Mouse (Mus musculus): ENCODE measurements at regions not wholly inside any gene's neighbourhood (a gene's known extent, or its start where the extent isn't known, plus 50 kb on each side); places are given as distances from the start of the nearest gene placed in this dataset.

DNA sequence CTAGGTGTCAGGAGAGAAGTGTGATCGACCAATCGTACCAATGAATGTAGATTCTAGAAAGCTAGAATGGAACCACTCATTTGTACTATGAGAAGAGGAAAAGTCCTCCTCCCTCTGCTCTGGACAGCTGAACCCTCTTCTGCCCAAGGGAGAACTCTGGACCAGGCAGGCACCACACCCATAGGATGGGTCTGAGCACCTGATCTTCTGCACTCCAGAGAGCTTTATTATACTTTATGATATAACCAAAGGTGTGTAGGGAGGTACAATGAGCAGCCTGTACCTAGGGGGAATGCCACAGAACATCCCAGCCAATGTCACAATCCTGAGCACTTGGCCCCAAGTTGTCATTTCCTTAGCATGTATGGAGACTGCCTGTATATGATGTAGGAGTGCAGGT, 352.5 kb upstream of the Zmiz1 start:
- ATAC-seq (ENCODE audit: insufficient read depth, low read depth) = no peak
- no peak for TF ChIP-seq CTCF (IDR thresholded peaks at IDR 0.05; ENCODE audit: low read depth)
- TF ChIP-seq EP300 (IDR thresholded peaks at IDR 0.05; ENCODE audit: low read depth) = no peak
- no peaks in the 10 kb centered on the region for H3K9me3 ChIP-seq (replicated peaks; ENCODE audit: control insufficient read depth, low read length)
- WGBS = 94% methylated on average over 2 of the region's 2 CpGs
- peaks cover 15% of the 10 kb centered on the region for H3K4me1 ChIP-seq (ENCODE audit: control insufficient read depth, insufficient read depth)
- no peak for DNase-seq (ENCODE audit: low spot score)
- no peak overlapping the region for H3K4me3 ChIP-seq (ENCODE audit: low read depth, low read length)
- H3K36me3 ChIP-seq (replicated peaks; ENCODE audit: control insufficient read depth, insufficient read depth, low read length) = no peaks in the 10 kb centered on the region
- H3K4me2 ChIP-seq (ENCODE audit: low read depth, low read length) = no peak overlapping the region
- H3K9ac ChIP-seq (replicated peaks; ENCODE audit: low read depth, low read length) = no peak overlapping the region
- no peak overlapping the region for H3K27ac ChIP-seq (ENCODE audit: low read depth)
- H3K27me3 ChIP-seq (ENCODE audit: control insufficient read depth, insufficient read depth, low read length) = peaks cover 3% of the 10 kb centered on the region; the same call in 1 of the 2 replicates

GRCm38 (mm10) chr14:25108101-25108652, 350.8 kb upstream of the Zmiz1 start:
- no peak for DNase-seq (ENCODE audit: low spot score)
- no peaks in the 10 kb centered on the region for H3K9me3 ChIP-seq (replicated peaks; ENCODE audit: control insufficient read depth, low read length)
- no peak overlapping the region for H3K27ac ChIP-seq (ENCODE audit: low read depth)
- ATAC-seq (ENCODE audit: insufficient read depth, low read depth) = no peak
- peaks cover 15% of the 10 kb centered on the region for H3K4me1 ChIP-seq (ENCODE audit: control insufficient read depth, insufficient read depth)
- 0 out of 2 replicates have a peak overlapping the region, but pooled peaks have one; percentile 12 for H3K9ac ChIP-seq (replicated peaks; ENCODE audit: low read depth, low read length)
- no peaks in the 10 kb centered on the region for H3K36me3 ChIP-seq (replicated peaks; ENCODE audit: control insufficient read depth, insufficient read depth, low read length)
- peak overlapping the region; percentile 38 for H3K4me2 ChIP-seq (ENCODE audit: low read depth, low read length)
- no peaks in the 10 kb centered on the region for H3K27me3 ChIP-seq (ENCODE audit: control insufficient read depth, insufficient read depth, low read length)
- WGBS = 42% methylated on average over 17 of the region's 17 CpGs
- H3K4me3 ChIP-seq (ENCODE audit: low read depth, low read length) = 0 out of 2 replicates have a peak overlapping the region, but pooled peaks have one; percentile 12
- TF ChIP-seq EP300 (IDR thresholded peaks at IDR 0.05; ENCODE audit: low read depth) (no peak), CTCF (IDR thresholded peaks at IDR 0.05; ENCODE audit: low read depth) (no peak)

DNA sequence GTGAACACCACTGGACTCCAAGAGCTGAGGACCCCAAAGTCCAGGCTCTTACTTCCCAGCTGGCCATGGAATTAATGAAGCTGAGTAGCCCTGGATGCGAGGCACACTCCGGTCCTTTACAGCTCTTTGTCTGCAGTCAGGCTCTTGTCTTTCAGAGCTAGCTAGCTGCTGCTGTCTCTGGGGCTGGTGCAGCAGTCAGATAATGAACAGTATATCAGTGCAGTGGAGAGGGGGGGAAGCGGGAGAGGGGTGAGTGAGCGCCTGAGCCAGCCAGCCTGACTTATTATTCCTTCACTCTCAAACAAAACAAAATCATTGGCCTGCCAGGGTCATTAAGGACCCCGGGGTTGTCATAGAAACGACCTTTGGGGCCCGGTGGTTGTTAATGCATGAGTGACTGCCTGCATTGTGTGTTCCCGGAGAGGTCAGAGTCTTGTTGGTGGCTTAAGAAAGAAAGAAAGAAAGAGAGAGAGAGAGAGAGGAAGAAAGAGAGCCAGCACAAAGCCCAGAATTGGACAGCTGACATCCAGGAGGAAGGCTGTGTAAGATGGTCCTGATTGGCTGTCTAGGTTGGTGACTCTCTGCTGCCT, 350.2 kb upstream of the Zmiz1 start:
- no peak for TF ChIP-seq EP300 (IDR thresholded peaks at IDR 0.05; ENCODE audit: low read depth)
- Histone ChIP-seq H3K9ac (replicated peaks; ENCODE audit: low read depth, low read length) (0 out of 2 replicates have a peak overlapping the region, but pooled peaks have one; percentile 12), H3K9me3 (replicated peaks; ENCODE audit: control insufficient read depth, low read length) (no peaks in the 10 kb centered on the region), H3K36me3 (replicated peaks; ENCODE audit: control insufficient read depth, insufficient read depth, low read length) (no peaks in the 10 kb centered on the region), H3K27ac (ENCODE audit: low read depth) (no peak overlapping the region), H3K4me2 (ENCODE audit: low read depth, low read length) (peak overlapping the region; percentile 38; the same call in 1 of the 2 replicates), H3K4me3 (ENCODE audit: low read depth, low read length) (0 out of 2 replicates have a peak overlapping the region, but pooled peaks have one; percentile 12), H3K27me3 (ENCODE audit: control insufficient read depth, insufficient read depth, low read length) (no peaks in the 10 kb centered on the region), H3K4me1 (ENCODE audit: control insufficient read depth, insufficient read depth) (peaks cover 15% of the 10 kb centered on the region)
- ATAC-seq (ENCODE audit: insufficient read depth, low read depth) = 0 out of 2 replicates have a peak, but pooled peaks have one; percentile 24
- no peak for DNase-seq (ENCODE audit: low spot score)
- WGBS = 11% methylated on average over 8 of the region's 8 CpGs

DNA sequence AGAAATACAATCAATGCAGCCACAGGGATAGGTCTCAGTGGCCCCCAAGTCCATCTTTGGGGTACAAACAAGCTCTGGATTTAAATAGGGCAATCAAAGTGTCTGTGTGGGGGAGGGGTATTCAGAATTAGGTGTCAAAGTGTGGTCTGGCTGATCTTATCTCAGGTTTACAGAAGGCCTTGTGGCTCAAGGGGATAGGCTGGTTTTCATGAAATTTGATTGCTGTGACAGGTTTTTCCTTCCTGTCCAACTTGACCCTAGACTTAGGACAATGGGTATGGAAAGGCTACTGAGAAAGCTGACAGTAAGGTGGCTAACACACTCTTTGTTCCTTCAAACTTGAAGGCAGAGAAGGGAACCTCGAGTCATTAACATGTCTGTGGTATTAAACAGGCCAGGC, 349.3 kb upstream of the Zmiz1 start:
- TF ChIP-seq EP300 (IDR thresholded peaks at IDR 0.05; ENCODE audit: low read depth) = no peak
- TF ChIP-seq CTCF (IDR thresholded peaks at IDR 0.05; ENCODE audit: low read depth) = no peak
- no peak for DNase-seq (ENCODE audit: low spot score)
- Histone ChIP-seq H3K9me3 (replicated peaks; ENCODE audit: control insufficient read depth, low read length) (no peaks in the 10 kb centered on the region), H3K36me3 (replicated peaks; ENCODE audit: control insufficient read depth, insufficient read depth, low read length) (no peaks in the 10 kb centered on the region), H3K4me3 (ENCODE audit: low read depth, low read length) (no peak overlapping the region), H3K4me1 (ENCODE audit: control insufficient read depth, insufficient read depth) (peaks cover 15% of the 10 kb centered on the region), H3K27ac (ENCODE audit: low read depth) (no peak overlapping the region), H3K9ac (replicated peaks; ENCODE audit: low read depth, low read length) (no peak overlapping the region), H3K4me2 (ENCODE audit: low read depth, low read length) (no peak overlapping the region), H3K27me3 (ENCODE audit: control insufficient read depth, insufficient read depth, low read length) (no peaks in the 10 kb centered on the region)
- 47% methylated on average over 1 of the region's 1 CpGs for WGBS
- ATAC-seq (ENCODE audit: insufficient read depth, low read depth) = no peak

DNA sequence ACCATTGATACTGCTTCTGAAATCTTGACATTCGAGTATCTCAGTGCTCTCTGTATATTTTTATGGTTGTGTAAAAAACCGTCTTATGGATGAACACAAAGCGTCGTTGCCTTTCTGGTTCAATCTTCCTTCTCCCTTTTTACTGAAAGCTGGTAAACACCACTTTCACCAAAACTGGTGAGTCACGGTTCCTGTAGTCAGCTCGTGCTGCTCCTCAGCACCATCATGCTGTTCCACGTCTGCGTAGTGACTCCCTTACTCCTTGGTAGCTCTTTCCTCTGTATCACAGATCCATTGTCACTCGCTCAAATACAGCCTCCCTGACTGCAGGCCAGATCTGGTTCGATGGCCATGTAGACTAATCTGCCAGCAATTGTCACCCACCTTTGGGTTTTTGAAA, 346.2 kb upstream of the Zmiz1 start:
- H3K36me3 ChIP-seq (replicated peaks; ENCODE audit: control insufficient read depth, insufficient read depth, low read length) = no peaks in the 10 kb centered on the region
- no peaks in the 10 kb centered on the region for H3K27me3 ChIP-seq (ENCODE audit: control insufficient read depth, insufficient read depth, low read length)
- no peak overlapping the region for H3K4me3 ChIP-seq (ENCODE audit: low read depth, low read length)
- H3K4me1 ChIP-seq (ENCODE audit: control insufficient read depth, insufficient read depth) = peaks cover 9% of the 10 kb centered on the region
- ATAC-seq (ENCODE audit: insufficient read depth, low read depth) = no peak
- 75% methylated on average over 10 of the region's 10 CpGs for WGBS
- no peak overlapping the region for H3K9ac ChIP-seq (replicated peaks; ENCODE audit: low read depth, low read length)
- no peaks in the 10 kb centered on the region for H3K9me3 ChIP-seq (replicated peaks; ENCODE audit: control insufficient read depth, low read length)
- no peak overlapping the region for H3K4me2 ChIP-seq (ENCODE audit: low read depth, low read length)
- H3K27ac ChIP-seq (ENCODE audit: low read depth) = no peak overlapping the region
- DNase-seq (ENCODE audit: low spot score) = no peak
- no peak for TF ChIP-seq EP300 (IDR thresholded peaks at IDR 0.05; ENCODE audit: low read depth)
- TF ChIP-seq CTCF (IDR thresholded peaks at IDR 0.05; ENCODE audit: low read depth) = no peak

GRCm38 (mm10) chr14:25113326-25113725, 345.7 kb upstream of the Zmiz1 start:
- H3K4me3 ChIP-seq (ENCODE audit: low read depth, low read length) = no peak overlapping the region
- peaks cover 6% of the 10 kb centered on the region for H3K4me1 ChIP-seq (ENCODE audit: control insufficient read depth, insufficient read depth)
- H3K4me2 ChIP-seq (ENCODE audit: low read depth, low read length) = no peak overlapping the region
- DNase-seq (ENCODE audit: low spot score) (peak; percentile 50), ATAC-seq (ENCODE audit: insufficient read depth, low read depth) (no peak)
- no peaks in the 10 kb centered on the region for H3K27me3 ChIP-seq (ENCODE audit: control insufficient read depth, insufficient read depth, low read length)
- no peak for TF ChIP-seq EP300 (IDR thresholded peaks at IDR 0.05; ENCODE audit: low read depth)
- TF ChIP-seq CTCF (IDR thresholded peaks at IDR 0.05; ENCODE audit: low read depth) = no peak
- 53% methylated on average over 2 of the region's 2 CpGs for WGBS
- H3K9ac ChIP-seq (replicated peaks; ENCODE audit: low read depth, low read length) = no peak overlapping the region
- H3K27ac ChIP-seq (ENCODE audit: low read depth) = no peak overlapping the region
- no peaks in the 10 kb centered on the region for H3K9me3 ChIP-seq (replicated peaks; ENCODE audit: control insufficient read depth, low read length)
- H3K36me3 ChIP-seq (replicated peaks; ENCODE audit: control insufficient read depth, insufficient read depth, low read length) = no peaks in the 10 kb centered on the region
